Mouse (Mus musculus) lung, adult 18-20 months (tissue): ENCODE measurements around the gene 1110008P14Rik.

Experiments
- DNase-seq, 2 experiments: peaks; one replicate each; pipeline ENCODE4 v3.0.0; 2022; ENCODE audit warnings: mixed read lengths in 2 of 2

Gene 1110008P14Rik

DNA sequence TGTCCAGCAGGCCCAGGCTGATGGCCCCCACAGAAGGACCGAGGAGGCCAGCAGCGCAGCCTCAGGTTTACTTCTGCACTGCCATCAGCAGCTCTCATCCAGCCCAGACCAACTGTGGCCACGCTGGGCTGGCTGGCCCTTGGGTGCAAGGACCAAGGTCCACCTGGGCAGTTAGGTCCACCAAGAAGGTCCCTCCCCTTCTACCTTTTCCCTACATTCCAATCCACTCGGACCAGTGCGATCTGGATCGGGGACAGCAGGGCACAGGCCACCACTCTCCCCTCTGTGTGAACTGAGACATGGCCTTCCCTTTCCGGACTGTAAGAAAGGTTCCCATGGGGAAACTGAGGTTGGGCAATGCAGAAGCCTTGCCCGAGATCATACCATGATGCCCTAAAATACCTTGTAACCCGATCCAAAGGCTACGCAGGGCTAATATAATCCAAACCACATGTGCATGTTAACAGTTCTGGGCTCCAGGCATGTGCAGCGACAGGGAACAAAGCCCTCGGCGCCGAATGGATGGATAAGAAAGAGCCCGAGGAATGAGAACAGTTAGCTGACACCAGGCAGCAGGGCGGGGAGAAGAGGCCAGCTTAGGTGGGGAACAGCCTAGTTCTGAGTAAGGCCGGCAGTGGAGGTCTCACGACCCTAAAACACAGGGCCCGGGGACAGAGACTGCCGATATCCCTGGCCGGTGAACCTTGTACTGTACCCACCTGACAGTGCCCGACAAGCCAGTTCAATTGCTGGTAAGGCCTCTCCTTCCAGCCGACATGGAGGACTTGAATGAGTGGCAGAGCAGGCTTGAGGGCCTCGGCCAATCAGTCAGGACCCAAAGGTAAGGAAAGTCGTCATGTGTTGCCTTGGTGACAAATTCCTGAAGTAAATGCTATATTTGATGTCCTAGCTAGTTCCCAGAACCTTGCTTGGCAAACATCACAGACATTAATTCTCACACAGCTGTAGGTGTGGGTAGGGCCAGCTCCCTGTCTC lies 27.0 kb upstream of the 1110008P14Rik start:
- peak in 1 of 2 experiments; percentile 64 for DNase-seq

DNA sequence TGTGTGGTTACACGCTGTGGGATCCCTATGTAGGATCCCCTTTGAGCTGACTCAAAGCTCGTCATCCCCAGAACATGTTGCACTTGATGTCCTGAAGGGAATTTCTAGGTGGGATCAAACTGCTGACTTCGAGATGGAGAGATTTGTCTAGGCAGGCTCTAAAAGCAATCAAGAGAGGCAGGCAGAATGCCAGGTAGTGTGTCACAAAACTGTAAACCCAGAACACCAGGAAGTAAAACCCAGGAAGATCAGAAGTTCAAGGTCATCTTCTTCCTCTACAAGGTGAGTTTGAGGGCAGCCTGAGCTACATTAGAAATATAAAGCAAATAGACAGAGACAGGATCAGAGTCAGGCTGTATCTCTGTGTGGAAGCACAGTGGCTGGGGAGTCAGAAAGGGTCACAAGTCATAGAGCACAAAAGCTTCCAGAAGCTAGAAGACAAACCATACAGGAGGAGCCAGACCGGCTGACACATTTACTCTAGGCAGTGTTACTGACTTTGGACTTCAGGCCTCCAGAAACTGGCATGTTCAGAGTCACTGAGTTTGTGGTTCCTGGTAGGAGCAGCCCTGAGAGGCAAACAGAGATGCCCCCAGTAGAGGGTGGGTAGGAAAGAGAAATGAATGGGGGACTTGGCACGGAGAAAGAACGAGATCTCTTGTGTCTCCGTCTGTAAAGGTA lies 25.5 kb upstream of the 1110008P14Rik start:
- no peak for DNase-seq

DNA sequence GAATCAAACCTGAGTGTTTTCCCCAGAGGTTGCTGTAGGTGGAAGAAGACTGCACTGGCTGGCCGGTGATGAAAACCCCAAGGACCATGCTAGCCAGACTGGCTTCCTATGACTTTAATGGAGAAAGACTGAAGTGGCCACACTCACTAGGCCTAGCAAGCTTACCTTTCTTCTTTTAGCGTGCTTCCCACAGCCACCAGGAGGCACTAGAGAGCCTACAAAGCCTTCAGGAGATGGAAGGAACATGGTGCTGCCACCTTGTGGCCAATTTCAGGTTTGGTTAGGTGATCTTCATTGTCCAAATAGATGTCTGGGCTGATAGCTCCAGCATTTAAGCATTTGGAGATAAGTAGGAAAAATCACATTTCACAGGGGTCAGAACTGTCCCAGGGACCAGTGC lies 22.9 kb upstream of the 1110008P14Rik start:
- peak; percentile 90 to 95 for DNase-seq

DNA sequence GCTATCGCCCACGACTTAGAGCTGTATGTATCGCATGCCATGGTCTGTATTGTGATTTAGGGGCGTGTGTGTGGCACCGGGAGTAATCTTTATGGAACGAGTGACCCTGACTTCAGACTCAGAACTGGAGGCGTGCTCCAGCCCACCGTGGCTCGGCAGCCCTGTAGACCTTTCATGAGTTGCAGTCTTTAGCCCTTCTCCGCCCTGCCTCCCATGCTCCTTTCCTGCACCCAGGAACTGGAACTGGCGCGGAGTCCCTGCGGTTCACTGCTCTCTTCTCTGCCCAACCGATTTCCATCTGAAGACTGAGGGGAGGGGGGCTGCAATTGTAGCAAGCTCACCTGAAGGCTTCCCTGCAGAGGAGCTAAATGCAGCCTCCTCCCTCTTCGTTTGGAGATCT lies 15.0 kb upstream of the 1110008P14Rik start:
- DNase-seq = no peak

DNA sequence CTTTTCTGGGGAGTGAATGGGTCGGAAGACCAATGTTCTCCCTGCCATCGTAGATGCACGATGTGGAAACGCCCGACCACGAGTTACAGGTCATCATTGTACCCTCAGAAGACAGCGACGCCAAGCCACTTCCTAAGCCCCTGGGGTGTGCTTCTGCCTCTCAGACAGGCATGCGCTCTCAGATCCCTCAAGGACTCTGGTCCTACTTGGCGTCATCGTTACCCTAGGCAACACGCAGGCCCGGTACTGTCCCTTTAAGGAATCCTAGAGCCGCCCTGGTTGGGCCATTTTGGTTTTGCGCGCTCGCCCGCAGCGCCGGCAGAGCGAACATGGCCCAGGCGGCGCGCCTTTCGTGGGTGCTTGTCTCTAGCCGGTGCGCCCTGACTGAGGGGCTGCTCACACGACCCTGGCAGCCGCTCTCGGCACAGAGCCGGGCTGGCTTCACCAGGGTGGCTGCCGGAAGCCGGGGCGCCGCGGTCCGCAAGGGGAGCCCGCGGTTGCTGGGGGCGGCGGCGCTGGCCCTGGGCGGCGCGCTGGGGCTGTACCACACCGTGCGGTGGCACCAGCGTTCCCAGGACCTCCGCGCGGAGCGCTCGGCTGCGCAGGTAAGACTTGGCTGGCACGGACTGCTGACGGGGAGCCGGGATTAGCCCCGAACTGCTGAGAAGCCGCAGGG lies 14.3 kb upstream of the 1110008P14Rik start:
- DNase-seq = peak; percentile 93 to 94

DNA sequence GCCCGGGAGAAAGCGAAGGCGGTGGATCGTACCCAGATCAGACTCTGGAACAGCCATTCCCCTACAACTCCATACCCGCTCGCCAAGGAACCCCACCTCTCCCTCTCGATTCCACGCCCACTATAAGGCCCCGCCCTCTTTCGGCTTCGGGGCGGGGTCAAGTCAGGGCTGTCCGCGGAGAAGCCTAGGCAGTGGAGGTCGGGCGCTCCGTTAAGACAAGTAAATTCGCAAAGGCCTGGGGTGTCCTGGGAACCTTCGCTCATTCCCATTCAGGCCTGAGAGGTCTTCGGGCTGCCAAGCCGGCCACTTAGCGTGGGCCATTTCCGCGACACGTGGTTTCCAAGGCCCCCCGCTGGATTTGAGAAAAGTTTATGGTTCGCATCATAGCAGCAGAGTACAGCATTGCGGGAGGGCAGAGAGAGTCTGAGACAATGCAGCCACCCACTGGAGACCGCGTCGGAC lies 13.8 kb upstream of the 1110008P14Rik start, which contains the start of gene Ptges2:
Gene Ptges2, plus strand, starts transcription at position 413 of the 462 bp plus-strand sequence.
- peak; percentile 93 to 94 for DNase-seq

DNA sequence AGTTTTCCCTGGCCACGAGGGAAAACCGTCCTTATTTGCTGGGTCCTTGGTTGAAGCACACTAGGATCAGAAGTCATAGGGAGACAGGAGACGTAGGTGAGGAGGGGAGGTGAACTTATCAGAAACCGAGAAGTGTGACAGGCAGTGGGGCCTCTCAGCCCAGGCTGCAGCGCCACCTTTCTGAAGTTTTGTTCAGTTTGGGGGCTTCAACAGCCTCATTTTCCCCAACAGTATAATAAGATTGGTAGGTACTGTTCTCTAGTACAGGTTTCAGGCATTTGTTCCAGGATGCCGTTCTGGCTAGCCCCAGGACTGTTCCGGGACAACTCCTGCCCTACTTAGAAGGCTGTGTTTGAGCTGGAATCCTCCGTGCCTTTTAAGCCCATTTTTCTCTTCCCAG lies 13.2 kb upstream of the 1110008P14Rik start:
- peak; percentile 50 to 64 for DNase-seq

DNA sequence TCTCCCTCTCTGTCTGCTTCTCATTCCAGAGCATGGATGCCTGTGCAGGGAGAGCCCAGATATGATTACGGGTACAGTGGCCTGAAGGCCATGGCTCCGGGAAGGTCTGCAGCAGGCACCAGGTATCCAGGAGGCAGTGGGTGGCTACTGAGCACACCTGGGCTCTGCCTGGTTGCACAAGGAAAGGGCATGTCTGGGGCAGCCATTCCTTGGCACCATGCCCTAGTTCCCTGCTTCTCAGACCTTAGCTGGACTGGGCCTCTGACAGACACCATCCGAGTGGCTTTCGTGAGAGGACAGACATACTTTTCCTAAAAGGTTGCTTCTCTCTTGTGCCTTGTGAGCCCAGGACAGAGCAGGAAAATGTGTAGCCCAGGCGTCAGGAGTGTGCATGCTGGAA lies 10.3 kb upstream of the 1110008P14Rik start:
- peak; percentile 67 to 81 for DNase-seq

DNA sequence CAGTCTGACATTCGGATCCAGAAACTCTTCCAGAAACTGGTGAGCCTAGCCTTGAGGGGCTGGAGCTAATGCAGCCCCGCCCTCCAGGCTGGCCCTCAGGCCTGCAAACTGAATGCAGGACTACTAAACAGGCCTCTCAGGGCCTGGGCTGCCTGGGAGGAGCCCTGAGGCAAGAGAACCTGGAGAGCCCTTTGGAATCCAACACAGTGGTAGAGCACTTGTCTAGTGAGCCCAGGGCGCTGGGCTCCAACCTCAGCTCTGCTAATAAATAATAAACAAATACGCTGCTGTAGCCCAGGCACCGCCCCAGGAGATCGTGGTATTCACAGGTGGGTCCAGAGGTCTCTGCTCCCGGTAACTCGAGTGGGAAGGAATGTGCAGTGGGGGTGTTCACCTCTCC lies 9.1 kb upstream of the 1110008P14Rik start:
- DNase-seq = peak; percentile 59 to 71

DNA sequence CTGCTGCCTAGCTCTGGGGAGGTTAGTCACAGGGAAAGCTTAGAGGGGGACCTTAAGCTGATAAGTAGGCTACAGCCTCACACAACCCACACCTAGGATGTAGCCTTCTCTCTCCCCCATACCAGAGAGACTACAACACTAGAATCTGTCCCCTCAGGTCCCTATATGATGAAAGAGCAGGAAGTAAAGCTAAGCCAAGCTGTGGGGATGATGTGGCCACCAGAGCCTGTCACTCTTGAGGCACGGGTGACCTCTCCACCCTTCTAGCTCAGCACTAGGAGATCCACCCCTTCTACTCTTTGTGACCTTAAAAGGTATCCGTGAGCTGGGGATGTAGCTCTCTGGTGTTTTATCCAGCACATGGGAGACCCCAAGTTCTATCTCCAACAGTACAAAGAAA lies 7.4 kb upstream of the 1110008P14Rik start:
- no peak for DNase-seq

DNA sequence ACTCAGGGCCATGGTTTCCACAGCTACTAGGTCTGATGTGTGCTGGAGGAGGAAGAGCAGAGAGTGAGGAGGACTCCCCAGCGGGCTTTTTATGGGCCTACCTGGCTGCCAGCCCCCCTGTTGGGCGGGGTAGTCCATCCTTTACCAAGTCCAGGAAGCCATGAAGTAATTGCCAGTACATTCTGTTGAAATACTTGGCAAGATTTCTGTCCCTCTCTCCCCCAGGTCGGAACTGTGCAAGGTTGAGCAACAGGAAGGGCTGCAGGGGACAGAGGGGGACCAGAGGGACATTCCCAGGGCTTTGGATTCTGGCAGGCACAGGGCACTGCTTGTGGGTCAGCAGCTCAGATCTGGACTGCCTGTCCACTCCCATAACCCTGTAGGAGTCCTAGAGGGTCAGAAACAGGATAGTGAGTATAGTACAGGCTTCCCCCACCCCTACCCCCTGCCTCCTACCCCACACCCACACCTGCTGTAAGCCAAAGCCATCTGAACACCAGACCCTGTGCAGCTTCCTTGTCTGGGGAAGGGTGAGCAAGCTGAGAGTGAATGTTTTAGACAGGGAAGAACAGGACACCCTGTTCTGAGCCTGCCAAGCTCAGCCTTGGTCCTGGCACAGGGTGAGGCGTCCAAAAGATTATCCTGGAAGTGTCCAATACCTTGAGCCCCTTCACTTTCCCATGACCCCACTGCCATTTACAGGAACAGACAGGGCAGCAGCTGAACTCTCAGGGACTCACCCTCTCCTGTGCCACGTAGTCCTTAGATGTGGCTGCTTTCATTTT lies 6.2 kb upstream of the 1110008P14Rik start, which contains the start of gene Lcn2:
Gene Lcn2, minus strand, starts transcription at position 547 of the 785 bp plus-strand sequence.
- DNase-seq = peak; percentile 49 to 67

DNA sequence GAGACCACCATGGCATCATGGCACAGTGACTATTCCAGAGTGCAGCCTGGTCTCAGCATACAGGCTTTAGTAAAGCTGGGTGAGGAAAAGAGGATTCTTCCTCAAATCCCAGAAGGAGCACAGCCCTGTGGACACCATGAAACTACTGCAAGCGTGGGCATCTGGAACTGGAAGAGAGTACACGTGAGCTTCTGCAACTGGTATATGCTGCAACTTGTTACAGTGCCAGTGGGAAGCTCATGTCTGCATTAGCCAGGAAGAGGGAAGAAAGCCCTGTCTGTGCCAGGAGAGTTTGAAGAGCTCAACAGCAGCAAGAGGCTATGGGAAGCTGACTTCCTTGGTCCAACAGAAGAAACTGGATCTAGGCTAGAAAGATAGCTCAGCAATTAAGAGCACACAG lies 951 bp upstream of the 1110008P14Rik start:
- DNase-seq = no peak

DNA sequence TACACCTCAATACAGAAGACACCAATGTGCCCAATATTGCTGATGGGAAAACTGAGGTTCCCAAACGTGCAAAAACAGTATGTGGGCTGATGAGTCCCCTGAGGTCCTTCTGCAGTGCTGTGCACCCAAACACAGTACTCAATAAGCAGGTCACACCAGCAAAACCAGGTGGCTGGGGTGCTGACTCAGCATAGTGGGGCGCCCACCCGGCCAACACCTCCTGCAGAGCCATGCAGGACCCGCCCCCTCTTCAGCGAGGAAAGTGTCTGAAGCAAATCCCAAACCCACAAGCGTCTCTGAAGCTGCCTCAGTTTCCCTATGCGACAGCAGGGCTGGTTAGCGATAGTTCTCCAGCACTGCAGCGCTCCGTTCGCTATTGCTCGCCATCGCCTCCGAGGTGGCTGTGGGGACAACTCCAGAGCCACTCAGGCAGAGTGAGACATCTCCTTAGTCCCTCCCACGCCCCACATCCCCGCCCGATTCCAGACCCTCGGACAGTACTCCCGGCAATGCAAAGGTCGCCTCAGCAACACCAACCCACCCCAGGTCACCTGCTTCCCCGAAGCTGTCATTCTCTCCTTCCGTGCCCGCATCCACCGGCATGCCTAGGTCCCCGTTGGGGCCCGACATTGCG lies 480 bp downstream of the 1110008P14Rik start:
- no peak for DNase-seq

DNA sequence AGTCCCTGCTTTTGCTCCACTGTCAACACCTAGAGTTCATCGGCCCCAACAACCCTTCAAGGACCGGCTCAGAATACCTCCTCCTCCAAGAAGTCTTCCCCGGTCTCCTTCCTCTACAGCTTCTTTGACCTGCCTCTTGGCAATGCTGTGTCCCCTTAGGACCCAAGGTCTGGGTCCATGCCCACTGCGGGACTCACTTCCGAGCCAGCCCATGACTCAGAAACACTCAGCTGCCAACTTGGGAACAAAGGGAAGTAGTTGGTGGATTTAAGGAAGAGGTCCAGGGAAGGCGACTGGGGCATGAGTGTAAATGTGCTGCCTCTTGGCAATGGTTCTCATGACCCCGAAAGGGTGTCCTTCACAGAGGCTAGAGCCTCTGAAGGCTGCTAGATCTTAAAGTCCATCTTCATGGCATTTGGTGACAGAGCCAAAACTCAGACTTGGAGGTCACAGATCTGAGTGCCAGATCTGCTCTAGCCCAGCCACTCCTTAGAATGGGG lies 1.7 kb downstream of the 1110008P14Rik start:
- no peak for DNase-seq

DNA sequence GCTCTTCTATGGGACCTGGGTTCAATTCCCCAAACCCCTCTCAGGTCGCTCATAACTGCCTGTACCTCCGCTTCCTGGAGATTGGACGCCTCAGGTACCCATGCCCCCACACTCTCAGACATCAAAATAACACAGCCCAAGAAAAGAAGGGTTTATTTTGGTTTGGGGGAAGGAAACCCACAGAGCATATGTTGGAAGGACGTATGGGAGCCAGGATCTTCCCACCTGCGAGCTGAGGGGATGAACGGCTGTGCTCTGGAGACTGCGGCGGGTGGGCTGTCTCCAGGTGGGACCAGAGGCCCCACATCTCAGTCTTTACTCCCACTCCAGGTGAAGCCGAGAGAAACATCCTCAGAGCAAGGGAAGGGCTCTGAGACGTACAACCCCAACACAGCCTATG lies 4.8 kb downstream of the 1110008P14Rik start:
- DNase-seq = no peak

DNA sequence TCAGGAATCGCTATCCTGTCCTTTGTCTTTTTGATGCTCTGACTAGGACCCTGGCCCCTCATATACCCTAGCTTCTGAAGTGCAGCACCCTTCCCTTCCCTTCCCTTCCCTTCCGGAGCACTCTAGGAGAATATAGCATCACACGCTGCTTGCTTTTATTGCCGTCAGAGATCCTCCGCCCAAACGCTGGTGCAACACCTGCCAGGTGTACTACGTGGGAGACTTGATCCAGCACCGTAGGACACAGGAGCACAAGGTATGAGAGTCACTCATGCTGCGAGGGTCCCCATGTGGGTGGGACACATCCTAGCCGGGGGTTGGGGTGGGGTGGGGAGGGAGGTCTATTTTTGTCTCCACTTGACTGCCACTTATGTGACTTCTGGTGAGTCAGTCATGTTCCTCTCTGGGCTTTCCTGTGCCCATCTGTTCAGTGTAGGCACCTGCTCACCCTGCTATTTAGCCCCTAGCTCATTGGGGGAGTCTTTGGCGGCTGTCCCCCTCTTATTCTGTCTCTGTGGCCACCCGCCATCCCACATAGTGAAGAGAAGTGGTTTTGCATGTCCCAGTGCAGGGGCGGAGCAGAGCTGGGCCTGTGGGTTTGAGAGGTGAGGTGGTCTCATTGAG lies 6.3 kb downstream of the 1110008P14Rik start:
- DNase-seq = no peak

DNA sequence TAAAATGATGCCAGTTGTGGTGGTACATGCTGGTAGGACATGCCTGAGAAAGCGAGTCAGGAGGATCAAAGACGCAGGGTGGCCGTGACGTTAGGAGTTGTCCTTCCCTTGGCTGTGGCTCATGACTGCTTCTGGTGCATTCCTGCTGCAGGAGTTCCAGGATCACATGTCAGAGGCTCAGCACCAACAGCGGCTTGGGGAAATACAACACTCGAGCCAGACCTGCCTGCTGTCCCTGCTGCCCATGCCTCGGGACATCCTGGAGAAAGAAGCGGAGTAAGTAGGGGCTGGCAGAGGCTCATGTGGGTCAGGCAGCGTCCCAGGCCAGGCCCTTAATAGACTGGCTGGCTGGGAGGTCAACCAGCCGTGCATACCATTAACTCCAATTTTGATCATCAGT lies 7.5 kb downstream of the 1110008P14Rik start:
- no peak for DNase-seq

DNA sequence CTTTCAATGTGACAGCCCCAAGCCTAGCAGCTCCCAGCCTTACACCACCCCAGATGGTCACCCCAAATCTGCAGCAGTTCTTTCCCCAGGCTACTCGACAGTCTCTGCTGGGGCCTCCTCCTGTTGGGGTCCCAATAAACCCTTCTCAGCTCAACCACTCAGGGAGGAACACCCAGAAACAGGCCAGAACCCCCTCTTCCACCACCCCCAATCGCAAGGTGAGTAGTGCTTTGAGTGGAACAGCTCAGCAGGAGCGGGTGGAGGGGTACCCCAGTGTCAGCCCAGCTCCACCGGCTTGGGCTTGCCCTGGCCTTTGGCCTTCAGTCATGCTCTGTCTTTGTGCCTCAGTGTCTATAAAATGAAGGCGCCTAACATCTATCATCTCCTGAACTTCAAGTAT lies 14.4 kb downstream of the 1110008P14Rik start:
- DNase-seq = no peak

DNA sequence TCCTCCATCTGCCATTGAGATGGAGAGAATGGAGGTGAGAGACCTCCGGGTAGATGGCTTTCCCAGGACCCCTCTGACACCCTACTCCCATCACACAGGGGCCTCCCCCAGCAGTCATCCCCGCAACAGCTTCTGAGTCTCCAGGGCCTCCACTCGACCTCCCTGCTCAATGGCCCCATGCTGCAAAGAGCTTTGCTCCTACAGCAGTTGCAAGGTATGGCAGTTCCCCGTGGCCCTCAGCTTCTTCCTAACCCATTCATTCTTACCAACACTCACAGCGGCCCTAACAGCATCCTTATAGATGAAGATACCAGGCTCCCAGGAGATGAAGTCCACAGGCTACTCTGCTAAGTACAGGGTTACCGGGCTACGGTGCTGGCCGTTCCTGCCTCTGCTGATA lies 17.6 kb downstream of the 1110008P14Rik start:
- no peak for DNase-seq

DNA sequence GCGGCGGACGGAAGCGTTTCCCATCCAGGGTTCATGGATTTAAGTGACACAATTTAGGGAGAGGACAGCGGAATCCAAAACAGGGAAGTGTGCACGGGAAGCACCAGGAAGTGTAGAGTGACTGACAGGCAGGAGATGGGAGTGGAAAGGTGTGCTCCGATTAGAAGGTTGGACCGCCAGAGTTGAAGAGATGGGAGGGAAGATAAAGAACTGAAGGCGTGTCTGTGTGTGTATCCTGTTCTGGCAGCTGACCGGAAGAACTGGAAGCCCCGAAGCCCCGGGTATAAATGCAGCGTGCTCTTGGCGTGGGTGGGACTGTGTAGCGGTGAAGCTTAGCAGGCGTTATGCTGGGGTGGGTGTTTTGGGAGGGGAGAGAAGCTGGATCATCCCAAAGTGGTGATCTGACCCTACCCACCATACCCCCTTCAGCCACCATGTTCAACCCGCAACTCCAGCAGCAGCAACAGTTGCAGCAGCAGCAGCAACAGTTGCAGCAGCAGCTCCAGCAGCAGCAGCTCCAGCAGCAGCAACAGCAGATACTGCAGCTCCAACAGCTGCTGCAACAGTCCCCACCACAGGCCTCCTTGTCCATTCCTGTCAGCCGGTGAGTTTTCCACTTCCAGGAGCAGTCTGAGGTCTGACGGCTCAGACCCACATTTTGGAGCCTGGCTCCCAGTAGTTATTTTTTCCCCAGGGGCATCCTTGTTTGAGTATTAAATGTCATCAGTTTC lies 18.2 kb downstream of the 1110008P14Rik start:
- peak; percentile 57 to 72 for DNase-seq
